Mouse (Mus musculus) gastrocnemius, adult 18-20 months (tissue): ENCODE data around the gene Kat5. TPM values are rescaled to one million over a fixed set of nuclear protein-coding genes. Genes with fewer than 3 reads are reported as not detected.

Experiments used
- DNase-seq: peaks from one replicate; pipeline ENCODE4 v3.0.0; 2021; ENCODE audit warnings: low spot score
- long read RNA-seq, 2 experiments: library from polyadenylated mRNA; stranded (forward); transcript quantifications; one replicate each; pipeline ENCODE4 v2.0.0; 2021
- total RNA-seq, 2 experiments: library from RNA; stranded (reverse); gene quantifications; 2 replicates each; pipeline ENCODE4 v1.2.3; 2021

Kat5 gene
- 10 to 100 TPM; 24.0 to 26.0 TPM for total RNA-seq
- long read RNA-seq, experiment 1, transcript Kat5-206 (13 exons, 1,386 nt), result major isoform, 9 of 23 reads
- long read RNA-seq, experiment 1, partial matches to known transcripts, result 3 of 23 reads
- long read RNA-seq, experiment 1, other reads (novel, unspliced or antisense), result 5 of 23 reads
- long read RNA-seq, experiment 2, transcript Kat5-206 (13 exons, 1,386 nt), result major isoform, 6 of 17 reads
- long read RNA-seq, experiment 2, transcript Kat5-202 (12 exons, 1,905 nt), result major isoform, 6 of 17 reads
- long read RNA-seq, experiment 2, partial matches to known transcripts, result 1 of 17 reads
- long read RNA-seq, experiment 2, other reads (novel, unspliced or antisense), result 2 of 17 reads

DNA sequence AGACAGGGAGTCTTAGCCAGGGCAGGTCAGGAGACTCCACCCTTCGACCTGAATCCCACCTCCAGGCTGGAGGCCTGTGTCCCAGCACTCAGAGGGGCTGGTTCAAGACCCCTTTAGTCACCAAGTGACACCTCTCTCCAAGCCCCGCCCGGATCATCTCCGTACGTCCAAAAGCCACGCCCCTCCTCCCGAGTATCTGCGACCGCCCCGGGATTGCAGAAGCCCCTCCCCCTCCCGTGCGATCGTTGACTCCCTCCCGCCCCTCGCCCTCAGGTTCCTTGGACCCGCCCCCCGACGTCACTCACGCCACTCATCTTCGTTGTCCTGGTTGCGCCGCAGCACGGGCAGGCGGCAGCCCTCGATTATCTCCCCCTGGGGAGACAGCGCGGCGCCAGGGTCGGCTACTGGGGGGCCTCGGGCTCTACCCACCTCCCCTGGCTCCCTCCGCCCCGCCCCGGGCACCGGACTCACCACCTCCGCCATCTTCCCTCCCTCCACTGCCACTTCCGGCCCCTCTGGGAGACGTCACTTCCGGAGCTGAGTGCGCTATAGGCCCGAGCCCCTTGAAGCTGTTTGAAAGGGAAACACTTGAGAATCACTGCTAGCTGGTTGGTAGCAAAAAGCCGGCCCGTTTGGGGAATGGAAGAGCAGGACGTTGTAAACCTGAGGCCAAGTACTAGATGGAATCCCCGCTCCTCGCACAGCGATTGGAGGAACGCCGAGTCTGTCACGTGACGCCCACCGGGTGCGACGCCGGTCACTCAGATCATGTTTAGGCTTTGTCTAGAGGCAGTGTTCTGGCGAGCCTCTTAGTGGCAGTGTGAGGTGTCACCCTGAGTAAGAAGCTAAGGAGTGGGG lies at the start of gene Kat5:
Kat5 (minus strand) TSS at position 691 of the 858 bp plus-strand sequence.
- peak; percentile 94 for DNase-seq

GRCm38 (mm10) chr19:5654720-5655298 lies 44.8 kb upstream of the Kat5 start:
- no peak for DNase-seq

- DNase-seq, result no peak
Observed at GRCm38 (mm10) chr19:5653969-5654719, 44.1 kb upstream of the Kat5 start.

GRCm38 (mm10) chr19:5652570-5652969 lies 42.5 kb upstream of the Kat5 start:
- no peak for DNase-seq

GRCm38 (mm10) chr19:5651502-5652274 lies 41.7 kb upstream of the Kat5 start:
- DNase-seq, result no peak

DNA sequence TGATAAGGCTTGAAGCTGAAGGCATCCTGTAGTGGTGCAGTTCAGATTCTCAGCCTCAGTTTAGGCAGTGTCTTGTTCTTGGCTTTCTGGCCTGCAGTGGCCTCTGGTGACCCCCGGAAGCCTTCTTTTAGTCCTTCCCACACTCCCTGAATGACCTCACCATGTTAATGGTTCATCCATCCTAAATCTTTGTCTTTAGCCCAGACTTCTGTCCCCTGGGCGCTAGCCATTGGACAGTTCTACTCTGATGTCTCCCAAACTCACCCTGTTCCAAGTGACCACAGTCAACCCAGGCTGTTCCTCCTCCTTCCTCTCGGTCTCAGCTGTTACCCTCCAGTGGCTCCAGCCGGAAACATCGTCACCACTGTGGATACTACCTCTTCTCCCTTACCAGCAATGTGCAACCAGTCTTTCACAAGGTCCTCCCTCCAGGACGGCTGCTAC lies 39.3 kb upstream of the Kat5 start:
- DNase-seq, result peak; percentile 74

- DNase-seq, result peak; percentile 79
Observed at GRCm38 (mm10) chr19:5648401-5649297, 38.6 kb upstream of the Kat5 start.

GRCm38 (mm10) chr19:5647791-5648190 lies 37.8 kb upstream of the Kat5 start:
- no peak for DNase-seq

DNA sequence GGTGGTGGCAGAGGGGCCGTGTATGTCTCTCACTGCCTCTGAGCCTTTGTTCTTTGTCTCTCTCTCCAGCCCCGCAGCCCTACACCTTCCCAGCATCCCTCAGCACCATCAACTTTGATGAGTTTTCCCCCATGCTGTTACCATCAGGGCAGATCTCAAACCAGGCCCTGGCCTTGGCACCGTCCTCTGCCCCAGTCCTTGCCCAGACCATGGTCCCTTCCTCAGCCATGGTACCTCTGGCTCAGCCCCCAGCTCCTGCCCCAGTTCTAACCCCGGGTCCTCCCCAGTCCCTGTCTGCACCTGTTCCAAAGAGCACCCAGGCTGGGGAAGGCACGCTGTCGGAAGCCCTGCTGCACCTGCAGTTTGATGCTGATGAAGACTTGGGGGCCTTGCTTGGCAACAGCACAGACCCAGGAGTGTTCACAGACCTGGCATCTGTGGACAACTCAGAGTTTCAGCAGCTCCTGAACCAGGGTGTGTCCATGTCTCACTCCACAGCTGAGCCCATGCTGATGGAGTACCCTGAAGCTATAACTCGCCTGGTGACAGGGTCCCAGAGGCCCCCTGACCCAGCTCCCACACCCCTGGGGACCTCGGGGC lies 36.8 kb upstream of the Kat5 start:
- no peak for DNase-seq

- DNase-seq, result no peak
Observed at GRCm38 (mm10) chr19:5645280-5645679, 35.2 kb upstream of the Kat5 start.

DNA sequence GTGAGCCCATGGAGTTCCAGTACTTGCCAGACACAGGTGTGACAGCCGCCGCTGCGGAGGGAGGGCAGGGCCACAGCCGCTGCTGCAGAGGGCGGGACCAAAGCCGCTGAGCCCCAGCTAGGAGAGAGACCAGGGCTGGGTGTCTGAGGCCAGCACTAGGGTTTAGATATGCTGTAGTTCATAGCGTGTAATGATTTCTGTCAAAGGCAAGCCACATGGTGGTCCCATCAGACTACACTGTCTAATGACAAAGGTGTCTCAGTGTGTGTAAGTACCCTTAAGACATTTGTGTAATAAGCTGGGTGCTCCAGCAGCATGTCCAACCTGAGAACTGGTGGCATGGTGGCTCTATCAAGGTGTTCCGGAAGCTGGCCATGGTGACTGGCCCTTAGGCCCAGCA lies 31.6 kb upstream of the Kat5 start:
- DNase-seq, result no peak

DNA sequence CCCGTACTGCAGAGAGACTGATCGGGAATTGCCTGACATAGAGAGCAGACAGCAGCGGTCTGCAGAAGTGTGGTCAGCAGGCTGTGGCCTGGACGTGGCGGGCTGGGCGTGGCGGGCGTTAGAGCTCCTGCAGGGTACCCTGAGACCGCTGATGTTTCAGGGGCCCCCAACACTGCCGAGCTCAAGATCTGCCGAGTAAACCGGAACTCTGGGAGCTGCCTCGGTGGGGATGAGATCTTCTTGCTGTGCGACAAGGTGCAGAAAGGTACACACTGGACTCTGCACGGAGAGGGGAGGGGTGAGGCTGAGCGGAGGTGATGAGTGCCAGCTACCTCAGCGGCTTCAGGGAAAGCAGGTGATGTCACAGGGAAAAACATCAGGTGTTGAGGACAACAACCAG lies 31.0 kb upstream of the Kat5 start:
- DNase-seq, result no peak

GRCm38 (mm10) chr19:5640339-5640738 lies 30.3 kb upstream of the Kat5 start:
- DNase-seq, result no peak

GRCm38 (mm10) chr19:5638416-5639005 lies 28.5 kb upstream of the Kat5 start:
- DNase-seq, result no peak

GRCm38 (mm10) chr19:5637069-5638047 lies 27.3 kb upstream of the Kat5 start, which contains the start of gene Rela:
Gene Rela (plus strand): TSS chr19:5637483.
- peak; percentile 92 for DNase-seq

GRCm38 (mm10) chr19:5636571-5637041 lies 26.6 kb upstream of the Kat5 start:
- DNase-seq, result peak; percentile 38

DNA sequence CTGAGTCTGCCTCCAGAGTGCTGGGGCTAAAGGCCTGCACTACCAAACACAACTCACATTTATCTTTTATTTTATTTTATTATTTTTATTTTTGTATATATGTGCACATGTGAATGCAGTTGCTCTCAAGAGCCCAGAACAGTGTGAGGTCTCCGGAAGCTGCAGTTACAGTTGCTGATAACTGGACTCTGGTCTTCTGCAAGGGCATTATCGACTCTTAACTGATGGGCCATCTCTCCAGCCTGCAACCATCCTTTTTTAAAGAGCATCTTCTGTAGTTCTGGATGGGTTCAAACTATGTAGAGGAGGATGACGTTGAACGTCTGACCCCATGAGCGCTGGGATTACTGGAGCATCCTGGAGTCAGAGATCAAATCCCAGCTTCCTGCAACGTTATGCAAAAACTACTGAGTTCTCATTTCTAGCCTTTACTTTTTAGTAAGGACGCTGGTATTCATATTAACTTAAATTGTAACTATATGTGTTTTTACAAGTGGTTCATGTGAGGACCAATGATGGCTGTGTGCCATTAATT lies 26.1 kb upstream of the Kat5 start:
- no peak for DNase-seq
